Mouse (Mus musculus) neural tube, embryonic 14.5 days (tissue): ENCODE data around the gene Edil3. TPM values are rescaled to one million over a fixed set of nuclear protein-coding genes. Genes with fewer than 3 reads are reported as not detected.

Experiments
- ATAC-seq: fragments of 200-750 bp; cut with Nextera tagmentation; 2 replicates; pipeline ENCODE4 v1.8.0; 2017; ENCODE audit warnings: low read depth, mild to moderate bottlenecking, moderate TSS enrichment, moderate library complexity
- H3K27ac ChIP-seq: fragments of 300-500 bp; sonication (generic); 2 replicates; pipeline ENCODE4 v1.5.1; 2014; ENCODE audit warnings: low read depth, mild to moderate bottlenecking, control low read depth, low read length, moderate library complexity, mixed read lengths
- H3K27me3 ChIP-seq: fragments of 300-500 bp; sonication (generic); 2 replicates; pipeline ENCODE4 v1.6.1; 2014; ENCODE audit warnings: low read length; ENCODE audit not compliant: control insufficient read depth, insufficient read depth
- H3K36me3 ChIP-seq: fragments of 300-500 bp; sonication (generic); 2 replicates; pipeline ENCODE4 v1.6.1; 2014; ENCODE audit warnings: low read length, mixed read lengths; ENCODE audit not compliant: control insufficient read depth, insufficient read depth
- H3K4me1 ChIP-seq: fragments of 300-500 bp; sonication (generic); 2 replicates; pipeline ENCODE4 v1.6.1; 2014; ENCODE audit warnings: low read length; ENCODE audit not compliant: control insufficient read depth, insufficient read depth
- H3K4me2 ChIP-seq: fragments of 300-500 bp; sonication (generic); 2 replicates; pipeline ENCODE4 v1.6.1; 2014; ENCODE audit warnings: mild to moderate bottlenecking, low read depth, low read length, control low read depth
- H3K4me3 ChIP-seq: fragments of 300-500 bp; sonication (generic); 2 replicates; pipeline ENCODE4 v1.5.1; 2014; ENCODE audit warnings: low read depth, low read length, control low read depth, mixed read lengths
- H3K9ac ChIP-seq: fragments of 300-500 bp; sonication (generic); replicated peaks from 2 replicates; pipeline ENCODE4 v1.6.1; 2014; ENCODE audit warnings: low read depth, mild to moderate bottlenecking, control low read depth, low read length, mixed read lengths
- H3K9me3 ChIP-seq: fragments of 300-500 bp; sonication (generic); 2 replicates; pipeline ENCODE4 v1.6.1; 2016; ENCODE audit warnings: low read length; ENCODE audit not compliant: control insufficient read depth
- WGBS: fragments of 180-500 bp; shearing (Covaris S2); extraction: QIAGEN DNeasy Blood & Tissue Kit; methylation state at CpG from one replicate; pipeline ENCODE4 v1.1.7; 2014; 5-methylcytosine and 5-hydroxymethylcytosine counted together
- polyA plus RNA-seq: library from polyadenylated mRNA; unstranded; fragments of >200 nt; fragmentation: Nextera tagmentation; extraction: Ambion mirVana; gene quantifications from 2 replicates; pipeline ENCODE4 v1.2.1, GENCODE M21; 2014

The Edil3 gene
- polyA plus RNA-seq, 1 experiment from 2014 or later: 76.7 TPM

- Histone ChIP-seq H3K9me3 (no peaks in the 10 kb centered on the region), H3K9ac (no peak overlapping the region), H3K27me3 (no peaks in the 10 kb centered on the region), H3K36me3 (no peaks in the 10 kb centered on the region), H3K4me1 (no peaks in the 10 kb centered on the region), H3K27ac (0 out of 2 replicates have a peak overlapping the region, but pooled peaks have one; percentile 12), H3K4me3 (no peak overlapping the region), H3K4me2 (no peak overlapping the region)
- ATAC-seq: no peak
- 78% methylated on average over 1 of the region's 1 CpGs for WGBS
These were observed 86.1 kb downstream of the Edil3 start for GRCm38 (mm10) chr13:88907405-88907804.

GRCm38 (mm10) chr13:88908187-88908586 lies 86.9 kb downstream of the Edil3 start:
- H3K9me3 ChIP-seq: no peaks in the 10 kb centered on the region
- no peak; the same call in 1 of the 2 replicates for ATAC-seq
- H3K4me1 ChIP-seq: no peaks in the 10 kb centered on the region
- WGBS: 54% methylated on average over 1 of the region's 1 CpGs
- H3K4me3 ChIP-seq: no peak overlapping the region
- H3K36me3 ChIP-seq: no peaks in the 10 kb centered on the region
- H3K9ac ChIP-seq: no peak overlapping the region
- H3K27ac ChIP-seq: no peak overlapping the region
- H3K4me2 ChIP-seq: no peak overlapping the region
- no peaks in the 10 kb centered on the region for H3K27me3 ChIP-seq

- Histone ChIP-seq H3K27me3 (no peaks in the 10 kb centered on the region), H3K9ac (no peak overlapping the region), H3K4me1 (no peaks in the 10 kb centered on the region), H3K36me3 (no peaks in the 10 kb centered on the region), H3K9me3 (no peaks in the 10 kb centered on the region), H3K27ac (no peak overlapping the region), H3K4me2 (no peak overlapping the region), H3K4me3 (no peak overlapping the region)
- ATAC-seq: no peak
- 72% methylated on average over 2 of the region's 2 CpGs for WGBS
These were observed 95.2 kb downstream of the Edil3 start for GRCm38 (mm10) chr13:88916503-88916902.

- Histone ChIP-seq H3K9me3 (no peaks in the 10 kb centered on the region), H3K27me3 (no peaks in the 10 kb centered on the region), H3K4me2 (no peak overlapping the region), H3K4me1 (no peaks in the 10 kb centered on the region), H3K36me3 (no peaks in the 10 kb centered on the region), H3K4me3 (no peak overlapping the region), H3K27ac (no peak overlapping the region), H3K9ac (no peak overlapping the region)
- no peak for ATAC-seq
- 20% methylated on average over 4 of the region's 4 CpGs for WGBS
These were observed 108.4 kb downstream of the Edil3 start for GRCm38 (mm10) chr13:88929626-88930025.

GRCm38 (mm10) chr13:88938564-88938963 lies 117.3 kb downstream of the Edil3 start:
- Histone ChIP-seq H3K4me3 (no peak overlapping the region), H3K9me3 (no peaks in the 10 kb centered on the region), H3K4me2 (no peak overlapping the region), H3K9ac (no peak overlapping the region), H3K27ac (no peak overlapping the region), H3K36me3 (no peaks in the 10 kb centered on the region), H3K27me3 (no peaks in the 10 kb centered on the region), H3K4me1 (no peaks in the 10 kb centered on the region)
- no peak for ATAC-seq
- 83% methylated on average over 2 of the region's 2 CpGs for WGBS

GRCm38 (mm10) chr13:88972355-88972754 lies 151.1 kb downstream of the Edil3 start:
- H3K4me2 ChIP-seq: no peak overlapping the region
- no peaks in the 10 kb centered on the region for H3K9me3 ChIP-seq
- no peaks in the 10 kb centered on the region for H3K4me1 ChIP-seq
- no peak overlapping the region for H3K27ac ChIP-seq
- 84% methylated on average over 4 of the region's 4 CpGs for WGBS
- H3K36me3 ChIP-seq: no peaks in the 10 kb centered on the region
- no peak overlapping the region for H3K9ac ChIP-seq
- no peak overlapping the region for H3K4me3 ChIP-seq
- no peak for ATAC-seq
- no peaks in the 10 kb centered on the region for H3K27me3 ChIP-seq

- no peak overlapping the region for H3K4me3 ChIP-seq
- H3K27me3 ChIP-seq: no peaks in the 10 kb centered on the region
- H3K36me3 ChIP-seq: no peaks in the 10 kb centered on the region
- H3K9ac ChIP-seq: no peak overlapping the region
- H3K27ac ChIP-seq: no peak overlapping the region
- no peaks in the 10 kb centered on the region for H3K4me1 ChIP-seq
- no peaks in the 10 kb centered on the region for H3K9me3 ChIP-seq
- whole genome bisulfite sequencing: 75% methylated on average over 4 of the region's 4 CpGs
- ATAC-seq: no peak
- H3K4me2 ChIP-seq: no peak overlapping the region
These were observed 186.6 kb downstream of the Edil3 start for GRCm38 (mm10) chr13:89007696-89008427.

GRCm38 (mm10) chr13:89012500-89012899 lies 191.2 kb downstream of the Edil3 start:
- ATAC-seq: no peak; the same call in 1 of the 2 replicates
- Histone ChIP-seq H3K9me3 (no peaks in the 10 kb centered on the region), H3K27ac (no peak overlapping the region), H3K4me1 (no peaks in the 10 kb centered on the region), H3K36me3 (no peaks in the 10 kb centered on the region), H3K4me2 (no peak overlapping the region), H3K27me3 (no peaks in the 10 kb centered on the region), H3K4me3 (no peak overlapping the region), H3K9ac (no peak overlapping the region)

GRCm38 (mm10) chr13:89029817-89030539 lies 208.7 kb downstream of the Edil3 start:
- H3K9ac ChIP-seq: no peak overlapping the region
- no peaks in the 10 kb centered on the region for H3K27me3 ChIP-seq
- no peak overlapping the region for H3K27ac ChIP-seq
- H3K4me2 ChIP-seq: no peak overlapping the region
- no peak overlapping the region for H3K4me3 ChIP-seq
- WGBS: 37% methylated on average over 3 of the region's 3 CpGs
- H3K36me3 ChIP-seq: no peaks in the 10 kb centered on the region
- H3K9me3 ChIP-seq: no peaks in the 10 kb centered on the region
- H3K4me1 ChIP-seq: no peaks in the 10 kb centered on the region
- ATAC-seq: peak; percentile 44; the same call in 1 of the 2 replicates
